Mouse (Mus musculus) kidney, adult 11 months (tissue): Measurements from ENCODE around the gene Vmn1r176.
"Not testable (repeated sequence)": the region's sequence is repeated elsewhere in the genome, so short reads cannot be mapped to it uniquely, and the experiment has no call there.

Source experiments
- DNase-seq: peaks from one replicate; pipeline ENCODE4 v3.0.0; 2022

Gene Vmn1r176

GRCm38 (mm10) chr7:23837272-23837671 is at the start of gene Vmn1r176:
TSS of gene Vmn1r176 (minus strand) at chr7:23837372.
- DNase-seq: not testable (repeated sequence)

- not testable (repeated sequence) for DNase-seq
Observed at GRCm38 (mm10) chr7:23876918-23877317, 39.7 kb upstream of the Vmn1r176 start.

GRCm38 (mm10) chr7:23866349-23866748 is 29.2 kb upstream of the Vmn1r176 start, which contains the start of gene Vmn1r177:
TSS of gene Vmn1r177 (minus strand) at chr7:23866449.
- not testable (repeated sequence) for DNase-seq

GRCm38 (mm10) chr7:23810543-23810942 is 26.6 kb downstream of the Vmn1r176 start, which contains the start of gene Vmn1r175:
TSS of gene Vmn1r175 (minus strand) at chr7:23810643.
- not testable (repeated sequence) for DNase-seq

GRCm38 (mm10) chr7:23784526-23784925 is 52.6 kb downstream of the Vmn1r176 start:
- no peak for DNase-seq
